Mouse (Mus musculus): ENCODE measurements around the gene Macrod2.
A peak's percentile ranks its signal among the peaks of the same experiment; 100 is the strongest.

The Macrod2 gene

DNA sequence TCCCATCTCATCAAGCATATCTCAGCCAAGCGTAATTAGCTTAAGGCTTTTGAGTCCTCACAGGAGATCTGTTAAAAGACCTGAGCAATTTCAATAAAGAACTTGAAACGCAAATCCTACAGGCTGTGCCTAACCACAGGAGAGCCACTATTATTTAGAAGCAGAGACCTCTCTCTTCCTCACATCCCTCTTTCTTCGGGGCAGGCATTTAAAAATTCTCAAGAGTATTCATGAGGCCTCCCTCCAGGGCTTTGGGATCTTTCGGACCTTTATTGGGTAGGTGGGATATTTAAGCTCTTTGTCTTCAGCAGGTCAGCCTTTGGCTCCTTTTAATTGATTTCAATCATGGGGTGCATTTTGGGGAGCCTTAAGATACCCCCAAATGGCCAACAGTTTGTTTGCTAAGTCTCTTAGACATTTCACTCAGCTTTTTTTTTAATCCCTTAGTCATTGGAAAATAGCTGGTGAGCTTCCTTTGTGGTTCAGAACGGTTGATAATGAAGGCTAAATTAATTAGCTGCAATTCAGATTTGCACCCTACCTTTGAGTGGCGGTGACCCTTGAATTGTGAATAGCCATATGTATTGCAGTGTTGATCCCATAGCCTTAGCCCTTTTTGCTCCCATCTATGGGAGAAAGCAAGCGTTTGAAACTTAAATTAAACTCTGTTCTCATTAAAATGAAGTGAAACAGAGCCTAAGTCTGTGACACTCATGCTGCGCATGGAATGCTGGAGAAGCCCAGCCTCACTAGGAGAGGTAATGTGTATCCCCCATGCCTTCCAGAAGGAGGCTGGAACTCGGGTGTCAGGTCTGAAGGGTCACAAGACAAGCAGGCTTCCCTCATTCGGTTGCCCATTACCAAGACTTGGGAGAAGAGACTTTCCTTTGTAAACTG lies 1940.2 kb downstream of the Macrod2 start:
- DNase-seq (ENCODE audit: low read depth, low spot score), result no peak

DNA sequence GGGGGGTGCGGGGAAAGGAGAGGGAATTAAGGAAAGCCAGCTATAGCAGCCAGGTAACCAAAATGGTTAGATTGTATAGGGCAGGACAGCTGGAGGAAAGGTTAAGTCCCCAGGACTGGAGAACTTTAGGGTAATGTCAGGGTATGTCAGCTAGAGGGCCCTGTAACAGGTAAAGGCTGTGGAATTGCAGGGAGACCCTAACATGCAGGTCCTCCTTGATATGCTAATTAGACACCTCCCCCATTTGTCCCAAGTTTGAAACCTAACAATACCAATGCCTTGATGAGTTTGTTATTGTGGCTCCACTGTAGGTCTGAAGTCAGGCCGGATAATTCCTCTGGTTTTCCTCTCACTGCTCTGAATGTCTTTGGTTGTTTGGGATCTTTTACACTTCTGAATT lies 1948.9 kb downstream of the Macrod2 start:
- DNase-seq (ENCODE audit: low read depth, low spot score), result no peak

DNA sequence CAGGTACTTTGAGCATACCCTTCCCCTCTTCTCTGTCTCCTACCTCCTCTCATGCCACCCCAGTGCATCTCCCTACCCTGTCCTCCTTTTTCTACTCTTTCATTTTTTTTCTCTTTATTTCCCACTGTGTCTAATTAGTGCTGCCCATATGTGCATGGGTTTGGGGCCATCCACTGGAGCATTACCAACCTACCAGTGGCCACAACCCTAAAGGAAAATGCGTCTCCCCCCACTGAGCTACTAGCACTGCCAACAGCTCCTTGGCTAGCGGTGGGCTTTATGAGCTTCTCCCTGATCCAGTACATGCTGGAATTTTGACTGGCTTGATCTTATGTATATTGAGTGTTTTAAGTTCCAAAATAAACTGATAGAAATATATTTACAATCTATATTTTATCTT lies 1949.6 kb downstream of the Macrod2 start:
- no peak for DNase-seq (ENCODE audit: low read depth, low spot score)

DNA sequence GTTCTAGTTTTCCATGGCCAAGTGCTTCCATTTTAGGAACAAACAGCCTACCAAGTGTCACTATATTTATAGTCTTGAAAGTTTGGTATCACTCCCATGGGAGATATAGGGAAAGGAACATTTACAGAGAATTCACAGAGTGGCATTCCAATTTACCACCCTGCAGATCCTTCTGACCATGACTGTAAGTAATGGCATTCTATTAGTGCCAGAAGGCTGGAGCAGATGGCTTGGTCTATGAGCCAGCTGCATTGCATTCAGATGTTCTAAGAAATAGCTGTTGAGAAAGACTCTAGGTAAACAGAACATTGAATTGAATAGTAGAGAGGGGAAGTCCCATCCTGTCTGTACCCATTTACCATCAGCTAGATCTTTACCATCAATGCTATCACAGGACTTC lies 1954.7 kb downstream of the Macrod2 start:
- DNase-seq (ENCODE audit: low read depth, low spot score), result no peak

DNA sequence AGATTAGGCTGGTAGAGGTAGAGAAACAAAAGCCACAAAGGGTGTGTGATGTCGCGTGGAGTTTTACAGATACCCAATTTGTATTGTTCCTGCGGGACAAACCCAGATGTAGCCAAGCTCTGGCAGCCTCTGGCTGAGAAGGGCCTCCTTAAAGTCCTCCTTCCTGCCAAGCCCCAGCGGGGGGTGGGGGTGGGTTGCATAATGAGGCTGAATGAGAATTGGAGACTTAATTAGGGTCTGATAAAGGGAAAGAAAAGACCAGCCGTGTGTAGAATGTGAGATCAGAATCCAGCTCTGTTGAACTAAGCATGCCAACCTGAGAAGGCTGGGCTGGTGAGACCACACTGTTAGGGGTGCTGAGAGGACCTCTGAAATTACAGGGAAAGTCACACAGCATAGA lies 1967.8 kb downstream of the Macrod2 start:
- no peak for DNase-seq (ENCODE audit: low read depth, low spot score)

DNA sequence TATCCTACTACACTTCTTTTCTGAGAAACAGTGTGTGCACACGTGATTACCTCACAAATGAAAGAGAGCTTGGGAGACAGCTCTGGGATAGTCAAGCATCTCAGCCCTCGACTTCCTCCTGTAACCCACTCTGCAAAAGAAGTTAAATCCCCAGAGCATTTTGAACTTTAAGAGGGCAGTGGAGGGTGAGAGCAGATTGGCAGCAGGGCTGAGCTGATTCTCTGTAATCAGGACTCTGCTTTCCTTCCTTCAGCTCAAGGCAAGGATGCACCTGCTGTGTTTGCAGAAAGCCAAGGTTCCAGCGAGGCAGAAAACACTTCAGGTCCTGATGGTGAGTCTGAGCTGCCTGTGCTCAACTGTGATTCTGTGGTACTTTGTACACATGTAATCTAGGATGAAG lies 1978.9 kb downstream of the Macrod2 start:
- DNase-seq (ENCODE audit: low read depth, low spot score), result no peak

DNA sequence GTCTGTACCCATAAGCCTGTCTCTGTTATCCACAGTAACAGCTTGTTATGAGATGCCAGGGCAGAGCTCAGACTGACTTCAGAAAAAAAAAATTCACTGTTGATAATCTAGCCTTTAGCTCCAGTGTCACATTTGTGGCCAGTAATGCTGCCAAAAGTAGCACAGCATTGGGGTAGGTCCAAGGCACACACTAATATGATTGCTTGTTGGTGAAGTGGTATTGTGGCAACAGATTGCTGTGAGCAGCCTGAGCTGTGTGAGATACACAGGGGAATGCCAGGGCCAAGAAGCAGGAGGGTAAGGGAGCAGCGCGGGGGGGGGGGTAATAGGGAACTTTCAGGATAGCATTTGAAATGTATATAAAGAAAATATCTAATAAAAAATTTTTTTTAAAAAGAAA lies 1985.5 kb downstream of the Macrod2 start:
- no peak for DNase-seq (ENCODE audit: low read depth, low spot score)

DNA sequence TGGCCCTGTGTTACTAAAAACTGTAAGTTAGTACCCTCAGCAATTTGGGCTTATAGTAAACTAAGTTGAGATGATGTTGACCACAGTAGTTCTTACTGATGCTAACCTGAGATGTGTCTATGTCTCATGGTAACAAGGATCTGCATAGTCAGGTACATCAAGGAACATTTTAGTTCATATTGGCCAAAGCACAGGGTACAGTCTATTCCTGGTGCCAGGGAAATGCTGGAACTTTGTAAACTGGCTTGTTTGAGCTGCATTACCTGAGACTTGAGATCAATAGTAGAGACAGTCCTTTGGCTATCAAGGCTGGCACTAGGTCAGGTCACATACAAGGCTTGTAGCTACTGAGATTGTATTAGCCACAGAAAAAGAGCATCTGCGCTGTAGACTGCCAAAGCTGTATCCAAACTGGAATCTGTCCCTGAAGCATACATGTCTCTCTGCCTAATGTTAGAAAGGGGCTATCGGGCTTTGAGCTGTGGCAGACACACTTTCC lies 1986.0 kb downstream of the Macrod2 start:
- no peak for DNase-seq (ENCODE audit: low read depth, low spot score)

DNA sequence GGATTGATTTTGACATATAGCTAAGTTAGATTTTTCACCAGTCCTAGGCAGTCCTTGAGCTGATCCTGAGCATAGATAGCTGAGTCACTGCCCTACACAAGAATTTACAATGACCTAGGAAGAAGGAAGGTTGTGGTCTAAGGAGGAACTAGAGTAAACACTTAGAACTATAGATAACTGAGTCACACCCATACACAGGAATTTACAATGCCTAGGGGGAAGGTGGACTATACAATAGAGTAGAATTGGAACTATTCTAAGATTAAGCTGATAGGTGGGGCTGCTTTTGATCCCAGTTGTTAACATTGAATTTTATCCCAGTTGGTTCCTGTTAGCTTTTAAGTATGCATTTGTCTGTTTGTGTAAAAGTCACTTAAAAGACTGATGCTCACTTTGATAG lies 1998.4 kb downstream of the Macrod2 start:
- DNase-seq (ENCODE audit: low read depth, low spot score), result no peak

DNA sequence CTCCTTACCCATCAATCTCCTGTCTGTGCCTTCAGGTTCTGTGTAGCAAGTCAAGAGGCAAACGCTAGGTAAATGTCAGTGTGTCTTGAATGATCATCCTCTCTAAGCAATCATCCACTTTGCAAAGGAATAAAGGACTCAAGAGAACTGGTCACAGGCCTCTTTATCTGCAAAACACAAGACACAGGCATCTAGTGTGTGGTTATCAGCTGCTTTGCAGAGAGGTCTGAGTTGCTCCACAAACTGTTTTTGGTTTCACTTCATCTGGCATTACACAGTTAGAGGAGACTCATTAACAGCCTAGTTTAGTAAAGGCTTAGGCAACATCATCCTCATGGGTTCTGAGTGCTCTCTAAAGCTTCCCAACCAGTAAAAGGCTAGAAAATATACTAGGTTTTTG lies 2004.4 kb downstream of the Macrod2 start:
- peak; percentile 44 for DNase-seq (ENCODE audit: low read depth, low spot score)

DNA sequence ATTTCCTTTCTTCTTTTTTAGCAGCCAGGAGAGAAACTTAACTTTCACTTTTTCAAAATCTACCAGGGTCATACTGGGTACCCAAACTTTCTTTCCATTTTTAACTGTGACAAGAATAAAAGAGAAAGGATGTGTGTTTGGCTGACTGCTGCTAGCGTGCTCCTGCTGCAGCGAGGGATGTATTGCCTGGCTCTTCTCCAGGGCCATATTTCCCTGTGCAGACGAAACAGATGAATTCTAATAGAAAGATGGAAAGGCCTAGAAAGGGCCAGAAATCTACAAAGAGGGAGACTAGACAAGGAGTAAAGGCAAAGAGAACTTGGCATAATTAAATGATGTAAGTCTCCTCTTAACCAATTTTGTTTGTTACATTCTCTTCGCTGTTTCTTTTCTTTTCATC lies 2005.7 kb downstream of the Macrod2 start:
- DNase-seq (ENCODE audit: low read depth, low spot score), result no peak

DNA sequence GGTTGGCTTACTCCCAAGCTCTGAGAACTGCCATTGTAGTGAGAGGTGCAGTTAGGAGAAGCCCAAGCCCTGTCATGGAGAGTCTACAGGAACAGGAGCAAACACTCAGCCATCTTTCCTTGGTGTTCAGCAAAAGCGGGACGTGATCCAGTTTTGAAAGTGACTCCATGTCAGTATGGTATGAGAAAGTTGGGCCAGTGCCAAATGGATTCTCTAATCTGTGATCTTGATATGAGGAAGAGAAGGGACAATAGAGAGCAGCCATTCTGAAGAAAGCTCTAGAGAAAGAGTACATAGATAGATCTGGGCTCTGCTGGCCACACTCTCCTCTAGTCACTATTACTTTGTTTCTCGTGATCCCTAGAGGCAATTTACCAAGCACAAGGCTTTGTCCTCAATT lies 2006.2 kb downstream of the Macrod2 start:
- no peak for DNase-seq (ENCODE audit: low read depth, low spot score)

DNA sequence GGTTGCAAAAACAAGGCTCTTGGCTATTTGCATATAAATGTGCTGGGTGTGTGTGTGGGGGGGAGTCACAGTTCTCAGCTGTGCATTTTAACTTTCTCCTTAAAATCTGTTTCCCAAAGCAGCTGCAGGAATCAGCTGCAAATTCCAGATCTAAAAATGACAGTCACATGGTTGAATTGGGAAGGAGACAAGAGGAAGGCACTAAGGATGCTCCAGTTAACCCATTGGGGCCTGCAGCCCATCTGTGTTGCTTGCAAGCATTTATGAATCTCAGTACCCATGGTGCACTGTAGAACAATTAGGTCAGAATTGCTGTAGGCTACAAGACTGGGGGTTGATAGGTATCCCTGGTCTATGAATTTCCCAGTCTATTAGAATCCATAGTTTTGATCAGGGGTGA lies 2008.3 kb downstream of the Macrod2 start:
- DNase-seq (ENCODE audit: low read depth, low spot score), result no peak

DNA sequence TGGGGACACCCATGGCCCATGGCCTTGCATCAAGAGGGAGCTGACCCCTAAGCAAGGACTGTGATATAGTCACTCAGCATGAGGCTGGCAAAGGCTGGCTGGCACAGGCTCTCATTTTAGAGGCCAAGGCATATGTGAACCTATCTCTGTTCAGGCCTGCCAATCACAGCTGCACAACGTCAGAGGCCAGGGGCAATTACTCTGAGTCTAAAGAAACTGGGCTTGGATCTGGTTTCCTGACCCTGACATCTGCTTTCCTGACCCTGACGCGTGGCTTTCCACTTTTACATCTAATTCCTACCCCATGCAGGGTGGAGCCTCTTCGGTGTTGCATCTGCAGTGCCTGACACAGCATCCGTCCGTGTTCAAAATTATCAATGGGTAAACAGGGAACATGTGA lies 2009.2 kb downstream of the Macrod2 start:
- no peak for DNase-seq (ENCODE audit: low read depth, low spot score)

DNA sequence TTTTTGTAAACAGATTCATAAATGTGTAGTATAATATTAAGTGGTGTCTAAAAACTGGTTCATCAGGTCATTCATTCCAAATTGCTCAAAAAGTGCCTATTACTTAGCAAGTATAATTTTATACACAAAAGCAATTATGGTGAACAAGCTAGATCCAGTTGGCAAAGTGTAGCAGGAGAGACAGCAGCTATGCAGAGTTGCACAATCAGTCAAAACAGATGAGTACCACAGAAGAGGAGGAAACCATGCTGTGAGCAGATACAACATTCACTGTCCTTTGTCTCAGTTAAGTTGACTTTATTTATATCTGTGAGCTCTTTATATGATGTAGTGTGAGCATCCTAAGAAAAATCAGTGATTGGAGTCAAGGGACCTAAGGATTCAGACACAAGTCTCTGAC lies 2012.2 kb downstream of the Macrod2 start:
- DNase-seq (ENCODE audit: low read depth, low spot score), result no peak

DNA sequence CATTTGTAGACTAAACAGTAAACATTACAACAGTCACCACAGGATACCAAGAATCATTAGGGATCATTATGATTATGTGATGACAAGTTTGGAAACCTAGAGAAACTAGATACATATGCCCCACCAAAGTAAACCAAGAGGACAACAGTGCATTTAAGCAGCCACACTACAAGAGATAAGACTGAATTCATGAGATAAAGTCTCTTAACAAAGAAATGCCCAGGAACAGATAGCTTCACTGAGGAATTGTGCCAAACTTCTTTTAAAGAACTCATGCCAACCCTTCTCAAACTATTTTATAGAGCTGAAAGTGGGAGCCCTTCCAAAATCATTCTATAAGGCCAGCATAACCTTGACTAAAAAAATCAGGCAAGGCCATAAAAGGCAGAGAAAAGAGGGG lies 2015.0 kb downstream of the Macrod2 start:
- no peak for DNase-seq (ENCODE audit: low read depth, low spot score)

DNA sequence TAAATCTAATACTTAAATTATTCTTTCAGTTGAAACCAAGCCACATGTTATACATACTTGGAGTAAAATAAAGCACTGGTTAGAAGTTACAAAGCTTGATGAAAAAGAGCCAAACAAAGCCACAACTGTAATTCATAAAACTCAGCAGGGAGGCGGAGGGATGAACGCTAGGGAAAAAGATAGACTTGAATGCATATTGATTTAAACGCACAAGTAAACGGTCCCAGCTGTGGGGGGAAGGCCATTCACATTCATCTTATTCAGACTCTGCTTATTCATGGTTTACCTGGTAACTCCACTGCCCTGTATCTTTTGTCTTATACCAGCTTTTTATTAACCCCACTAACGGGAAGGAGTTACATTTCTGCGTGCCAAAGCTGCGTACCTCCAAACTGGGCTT lies 2038.0 kb downstream of the Macrod2 start:
- no peak for DNase-seq (ENCODE audit: low read depth, low spot score)

DNA sequence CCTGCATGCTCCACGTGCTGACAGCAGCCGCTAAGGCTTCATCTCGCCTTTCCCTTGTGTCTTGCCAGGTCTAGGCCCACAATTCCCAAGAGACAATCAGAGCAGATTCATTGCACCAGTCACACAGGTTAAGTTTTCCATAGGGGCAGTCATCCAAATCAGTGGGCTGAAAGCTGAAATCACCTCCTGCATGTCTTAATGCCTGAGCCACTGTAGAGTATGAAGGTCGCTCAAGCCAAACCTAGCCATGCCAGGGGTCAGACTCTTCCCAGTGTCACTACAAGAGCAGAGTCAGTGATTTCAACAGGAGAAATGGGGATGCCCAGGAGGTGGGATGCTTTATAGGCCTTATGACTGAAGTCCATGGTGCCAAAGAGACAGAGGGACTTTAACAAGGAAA lies 2039.6 kb downstream of the Macrod2 start:
- no peak for DNase-seq (ENCODE audit: low read depth, low spot score)

DNA sequence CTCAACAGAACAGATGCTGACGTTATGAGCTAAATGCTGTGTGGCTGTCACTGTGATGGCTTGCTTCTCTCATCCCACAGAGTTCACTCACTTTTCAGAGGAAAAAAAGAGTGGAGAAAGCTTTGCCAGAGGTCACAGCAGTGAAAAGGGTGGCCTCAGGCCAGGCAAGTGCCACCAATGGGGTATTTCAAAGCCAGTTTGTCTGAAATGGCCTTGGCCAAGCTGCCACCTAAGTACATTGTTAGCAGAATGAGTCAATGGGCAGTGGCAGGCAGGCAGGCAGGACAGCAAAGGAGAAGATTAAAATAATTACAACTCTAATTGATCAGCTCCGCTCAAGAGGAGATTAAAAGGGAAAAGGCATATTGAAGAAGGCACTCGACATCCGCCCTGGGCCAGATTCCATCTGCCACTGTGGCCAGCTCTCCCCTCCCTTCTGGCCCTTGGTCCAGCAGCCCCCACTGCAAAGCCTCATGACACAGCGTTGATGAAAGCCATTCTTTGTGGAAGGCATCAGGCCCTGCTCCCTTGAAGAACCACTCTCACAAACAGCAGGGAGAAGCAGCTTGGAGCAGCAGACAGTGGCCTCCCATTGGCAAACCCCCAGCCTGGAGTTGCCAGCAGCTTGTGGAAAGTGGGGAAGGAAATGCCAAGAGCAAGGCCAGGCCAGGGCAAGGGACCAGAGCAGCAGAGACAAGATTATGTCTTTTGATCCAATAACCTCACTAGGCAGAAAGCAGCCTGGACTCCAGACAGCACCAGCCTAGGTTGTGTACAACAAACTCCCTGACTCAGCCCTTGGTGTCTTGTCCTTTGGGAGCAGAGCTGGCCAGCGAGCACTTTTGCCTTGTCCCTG lies 2042.7 kb downstream of the Macrod2 start:
- DNase-seq (ENCODE audit: low read depth, low spot score), result no peak

Data from c-Kit-negative CD71-positive TER-119-positive erythroid progenitor cells, embryonic 14.5 days (primary cell).